10 mouse cellular contexts compared by ENCODE assay signal in genomic region chr15:100419901-100420745, GRCm38 (mm10). TPM values are rescaled to one million over a fixed set of nuclear protein-coding genes. Genes with fewer than 3 reads are reported as not detected.
A peak's percentile ranks its signal among the peaks of the same experiment; 100 is the strongest.
DNase-seq lines count a peak whose midpoint lies in the region; ATAC-seq lines count a peak whose summit lies in the region.
"Had no signal": no experiment of that assay in that cellular context is flagged by ENCODE, and none has a peak within 500 bp of the region (broad histone marks: within the 10 kb centered on the region; RNA-seq: fewer than 3 reads in every experiment).

No protein-coding gene starts in this region.

- H3K4me3 ChIP-seq in forebrain, embryonic 10.5 days, result no peak overlapping the region
- no peak overlapping the region for H3K4me3 ChIP-seq in forebrain, embryonic 14.5 days (ENCODE audit: low read depth, low read length)
- no peak overlapping the region for H3K4me3 ChIP-seq in midbrain, embryonic 10.5 days
- no peak overlapping the region for H3K4me3 ChIP-seq in midbrain, embryonic 15.5 days
- H3K4me3 ChIP-seq in liver, embryonic 16.5 days (ENCODE audit: low read depth, low read length), result peak overlapping the region; percentile 84

- 77% methylated on average over 9 of the region's 9 CpGs for WGBS in forebrain, embryonic 10.5 days
- 68% methylated on average over 9 of the region's 9 CpGs for WGBS in forebrain, embryonic 14.5 days
- 77% methylated on average over 9 of the region's 9 CpGs for WGBS in midbrain, embryonic 10.5 days
- WGBS in midbrain, embryonic 15.5 days, result 67% methylated on average over 9 of the region's 9 CpGs
- 20% methylated on average over 9 of the region's 9 CpGs for WGBS in liver, embryonic 16.5 days (ENCODE audit: insufficient replicate concordance)

- H3K4me2 ChIP-seq in forebrain, embryonic 14.5 days (ENCODE audit: low read length), result no peak overlapping the region
- no peak overlapping the region for H3K4me2 ChIP-seq in midbrain, embryonic 15.5 days
- H3K4me2 ChIP-seq in liver, embryonic 16.5 days (ENCODE audit: low read depth, low read length), result peak overlapping the region; percentile 74

- H3K36me3 ChIP-seq in forebrain, embryonic 10.5 days (replicated peaks), result no peaks in the 10 kb centered on the region
- no peaks in the 10 kb centered on the region for H3K36me3 ChIP-seq in forebrain, embryonic 14.5 days (ENCODE audit: control insufficient read depth, insufficient read depth, low read length)
- peaks cover 3% of the 10 kb centered on the region; the same call in 1 of the 2 replicates for H3K36me3 ChIP-seq in midbrain, embryonic 10.5 days
- no peaks in the 10 kb centered on the region for H3K36me3 ChIP-seq in midbrain, embryonic 15.5 days (replicated peaks)
- no peaks in the 10 kb centered on the region for H3K36me3 ChIP-seq in liver, embryonic 16.5 days (ENCODE audit: control insufficient read depth, insufficient read depth)

- peaks cover 57% of the 10 kb centered on the region for H3K4me1 ChIP-seq in forebrain, embryonic 10.5 days
- peaks cover 12% of the 10 kb centered on the region for H3K4me1 ChIP-seq in forebrain, embryonic 14.5 days (ENCODE audit: control insufficient read depth, insufficient read depth, low read length)
- H3K4me1 ChIP-seq in midbrain, embryonic 10.5 days, result peaks cover 47% of the 10 kb centered on the region
- H3K4me1 ChIP-seq in midbrain, embryonic 15.5 days, result peaks cover 44% of the 10 kb centered on the region
- peaks cover 76% of the 10 kb centered on the region for H3K4me1 ChIP-seq in liver, embryonic 16.5 days (ENCODE audit: control insufficient read depth, low read depth, low read length)

- no peak for DNase-seq in forebrain, embryonic 10.5 days (ENCODE audit: extremely low spot score, low spot score)
- no peak for DNase-seq in forebrain, embryonic 14.5 days (ENCODE audit: low spot score)
- DNase-seq in midbrain, embryonic 10.5 days (ENCODE audit: low spot score), result no peak
- DNase-seq in gastrocnemius, postnatal 25 days, result no peak
- DNase-seq in left cerebral cortex, adult 8-10 months (ENCODE audit: low spot score in 2 of 2), result no peak
- DNase-seq: heart, adult 18-20 months had no signal

- ATAC-seq in forebrain, embryonic 14.5 days, result no peak
- no peak for ATAC-seq in midbrain, embryonic 15.5 days (replicated peaks)
- peak; percentile 39 for ATAC-seq in common myeloid progenitor, adult 5-6 weeks (replicated peaks; ENCODE audit: low read depth, poor library complexity, severe bottlenecking)
- peak; percentile 71 for ATAC-seq in liver, embryonic 16.5 days (ENCODE audit: low read depth)

- no peaks in the 10 kb centered on the region for H3K9me3 ChIP-seq in forebrain, embryonic 10.5 days
- H3K9me3 ChIP-seq in forebrain, embryonic 14.5 days (replicated peaks; ENCODE audit: control insufficient read depth, low read length), result no peaks in the 10 kb centered on the region
- H3K9me3 ChIP-seq in midbrain, embryonic 10.5 days (replicated peaks), result no peaks in the 10 kb centered on the region
- no peaks in the 10 kb centered on the region for H3K9me3 ChIP-seq in midbrain, embryonic 15.5 days
- no peaks in the 10 kb centered on the region for H3K9me3 ChIP-seq in liver, embryonic 16.5 days (replicated peaks; ENCODE audit: control insufficient read depth, low read length)

- H3K27me3 ChIP-seq in forebrain, embryonic 10.5 days (ENCODE audit: poor library complexity, severe bottlenecking), result peaks cover 20% of the 10 kb centered on the region
- H3K27me3 ChIP-seq in forebrain, embryonic 14.5 days (replicated peaks; ENCODE audit: control insufficient read depth, insufficient read depth, low read length), result peaks cover 18% of the 10 kb centered on the region
- H3K27me3 ChIP-seq in midbrain, embryonic 10.5 days (ENCODE audit: low read depth, poor library complexity, severe bottlenecking), result peaks cover 20% of the 10 kb centered on the region
- peaks cover 14% of the 10 kb centered on the region for H3K27me3 ChIP-seq in midbrain, embryonic 15.5 days (replicated peaks)
- H3K27me3 ChIP-seq in liver, embryonic 16.5 days (ENCODE audit: control insufficient read depth, insufficient read depth, low read depth, low read length), result peaks cover 13% of the 10 kb centered on the region

- H3K27ac ChIP-seq in forebrain, embryonic 10.5 days, result peak overlapping the region; percentile 49
- no peak overlapping the region for H3K27ac ChIP-seq in forebrain, embryonic 14.5 days (ENCODE audit: low read depth, low read length)
- H3K27ac ChIP-seq in midbrain, embryonic 10.5 days (replicated peaks), result 0 out of 2 replicates have a peak overlapping the region, but pooled peaks have one; percentile 13
- H3K27ac ChIP-seq in midbrain, embryonic 15.5 days, result no peak overlapping the region
- peak overlapping the region; percentile 97 for H3K27ac ChIP-seq in liver, embryonic 16.5 days (ENCODE audit: low read length)
- H3K27ac ChIP-seq: left cerebral cortex, adult 2 months had no signal

- H3K9ac ChIP-seq in forebrain, embryonic 14.5 days (ENCODE audit: low read length), result no peak overlapping the region; the same call in 1 of the 2 replicates
- no peak overlapping the region for H3K9ac ChIP-seq in midbrain, embryonic 15.5 days
- peak overlapping the region; percentile 98 for H3K9ac ChIP-seq in liver, embryonic 16.5 days (ENCODE audit: low read depth, low read length)

RNA-seq across cellular contexts. Expression of gene Gm5475, which starts 1.8 kb away (rescaled TPM):
- polyA plus RNA-seq in forebrain, embryonic 10.5 days (2016; fragmentation: Nextera tagmentation; extraction: Ambion mirVana), result 0.05 TPM in 1 of 2 replicates, not detected in the other
- polyA plus RNA-seq in forebrain, embryonic 14.5 days (2014; fragmentation: Nextera tagmentation; extraction: Ambion mirVana), result 0.07 TPM in 1 of 2 replicates, not detected in the other
- polyA plus RNA-seq in midbrain, embryonic 10.5 days (2016; fragmentation: Nextera tagmentation; extraction: Ambion mirVana), result 0.04 TPM in 1 of 2 replicates, not detected in the other
- 0.09 TPM in 2 replicates for polyA plus RNA-seq in midbrain, embryonic 15.5 days (2015; fragmentation: Nextera tagmentation; extraction: Ambion mirVana)
- not detected in 2 replicates for total RNA-seq in common myeloid progenitor, adult 5-6 weeks (2017)
- polyA plus RNA-seq in liver, embryonic 16.5 days (2015; fragmentation: Nextera tagmentation; extraction: Ambion mirVana), result 0.04 TPM in 1 of 2 replicates, not detected in the other
- not detected for total RNA-seq in gastrocnemius, postnatal 25 days (2021)
- under 1 TPM in 1 of 4 experiments, not detected in 3; 0.15 TPM for total RNA-seq in left cerebral cortex, adult 8-10 months (2022)
- total RNA-seq: heart, adult 18-20 months; left cerebral cortex, adult 2 months had no signal

RNA-seq across cellular contexts. Expression of gene Slc11a2, which starts 4.7 kb away (rescaled TPM):
- polyA plus RNA-seq in forebrain, embryonic 10.5 days (2016; fragmentation: Nextera tagmentation; extraction: Ambion mirVana), result 29.2 and 29.4 TPM in 2 replicates
- polyA plus RNA-seq in forebrain, embryonic 14.5 days (2014; fragmentation: Nextera tagmentation; extraction: Ambion mirVana), result 15.2 and 17.4 TPM in 2 replicates
- polyA plus RNA-seq in midbrain, embryonic 10.5 days (2016; fragmentation: Nextera tagmentation; extraction: Ambion mirVana), result 26.3 and 26.7 TPM in 2 replicates
- 28.0 and 31.0 TPM in 2 replicates for polyA plus RNA-seq in midbrain, embryonic 15.5 days (2015; fragmentation: Nextera tagmentation; extraction: Ambion mirVana)
- total RNA-seq in common myeloid progenitor, adult 5-6 weeks (2017), result 19.7 and 30.4 TPM in 2 replicates
- polyA plus RNA-seq in liver, embryonic 16.5 days (2015; fragmentation: Nextera tagmentation; extraction: Ambion mirVana), result 37.1 and 40.0 TPM in 2 replicates
- 10 to 100 TPM; 36.7 to 41.9 TPM for total RNA-seq in gastrocnemius, postnatal 25 days (2021)
- 10 to 100 TPM; 47.1 to 69.7 (median 54.5) TPM for total RNA-seq in left cerebral cortex, adult 8-10 months (2022)

RNA-seq across cellular contexts. Expression of gene Letmd1, which starts 48.7 kb away (rescaled TPM):
- polyA plus RNA-seq in forebrain, embryonic 10.5 days (2016; fragmentation: Nextera tagmentation; extraction: Ambion mirVana), result 39.5 and 41.3 TPM in 2 replicates
- polyA plus RNA-seq in forebrain, embryonic 14.5 days (2014; fragmentation: Nextera tagmentation; extraction: Ambion mirVana), result 40.5 and 43.1 TPM in 2 replicates
- 44.1 and 47.3 TPM in 2 replicates for polyA plus RNA-seq in midbrain, embryonic 10.5 days (2016; fragmentation: Nextera tagmentation; extraction: Ambion mirVana)
- 57.0 and 59.5 TPM in 2 replicates for polyA plus RNA-seq in midbrain, embryonic 15.5 days (2015; fragmentation: Nextera tagmentation; extraction: Ambion mirVana)
- total RNA-seq in common myeloid progenitor, adult 5-6 weeks (2017), result 20.1 and 30.2 TPM in 2 replicates
- polyA plus RNA-seq in liver, embryonic 16.5 days (2015; fragmentation: Nextera tagmentation; extraction: Ambion mirVana), result 12.8 and 15.3 TPM in 2 replicates
- total RNA-seq in gastrocnemius, postnatal 25 days (2021), result 1 to 10 TPM; 9.1 to 9.9 TPM
- total RNA-seq in left cerebral cortex, adult 8-10 months (2022), result 10 to 100 TPM; 55.3 to 64.5 (median 57.5) TPM

RNA-seq across cellular contexts. Expression of gene Higd1c, which starts 55.8 kb away (rescaled TPM):
- not detected in 2 replicates for polyA plus RNA-seq in forebrain, embryonic 10.5 days (2016; fragmentation: Nextera tagmentation; extraction: Ambion mirVana)
- polyA plus RNA-seq in forebrain, embryonic 14.5 days (2014; fragmentation: Nextera tagmentation; extraction: Ambion mirVana), result not detected in 2 replicates
- polyA plus RNA-seq in midbrain, embryonic 10.5 days (2016; fragmentation: Nextera tagmentation; extraction: Ambion mirVana), result not detected in 2 replicates
- not detected in 2 replicates for polyA plus RNA-seq in midbrain, embryonic 15.5 days (2015; fragmentation: Nextera tagmentation; extraction: Ambion mirVana)
- total RNA-seq in common myeloid progenitor, adult 5-6 weeks (2017), result not detected in 2 replicates
- polyA plus RNA-seq in liver, embryonic 16.5 days (2015; fragmentation: Nextera tagmentation; extraction: Ambion mirVana), result not detected in 2 replicates
- not detected for total RNA-seq in gastrocnemius, postnatal 25 days (2021)
- total RNA-seq in left cerebral cortex, adult 8-10 months (2022), result not detected
- total RNA-seq: heart, adult 18-20 months; left cerebral cortex, adult 2 months had no signal

Comparison
In these comparisons a context has a peak if more than half of its experiments do, and no peak if none do; other contexts are left out.
1. H3K27ac ChIP-seq: peak in forebrain, embryonic 10.5 days (single experiment), midbrain, embryonic 10.5 days (single experiment) and liver, embryonic 16.5 days (single experiment); none in forebrain, embryonic 14.5 days (single experiment) and midbrain, embryonic 15.5 days (single experiment).
2. ATAC-seq: peak in common myeloid progenitor, adult 5-6 weeks (single experiment) and liver, embryonic 16.5 days (single experiment); none in forebrain, embryonic 14.5 days (single experiment) and midbrain, embryonic 15.5 days (single experiment).